Mouse (Mus musculus) liver, embryonic 16.5 days (tissue): ENCODE data around the gene Aldh3b3. TPM values are rescaled to one million over a fixed set of nuclear protein-coding genes. Genes with fewer than 3 reads are reported as not detected.
"Not testable (repeated sequence)": the region's sequence is repeated elsewhere in the genome, so short reads cannot be mapped to it uniquely, and the experiment has no call there.

Experiments
- ATAC-seq: fragments of 200-750 bp; cut with Nextera tagmentation; 2 replicates; pipeline ENCODE4 v1.8.0; 2017; ENCODE audit warnings: low read depth, mild to moderate bottlenecking, moderate number of reproducible peaks, moderate library complexity
- H3K27ac ChIP-seq: fragments of 300-500 bp; sonication (generic); 2 replicates; pipeline ENCODE4 v1.5.1; 2014; ENCODE audit warnings: mild to moderate bottlenecking, low read length
- H3K27me3 ChIP-seq: fragments of 300-500 bp; sonication (generic); 2 replicates; pipeline ENCODE4 v1.6.1; 2014; ENCODE audit warnings: low read depth, low read length, mixed read lengths; ENCODE audit not compliant: control insufficient read depth, insufficient read depth
- H3K36me3 ChIP-seq: fragments of 300-500 bp; sonication (generic); 2 replicates; pipeline ENCODE4 v1.6.1; 2014; ENCODE audit warnings: mild to moderate bottlenecking; ENCODE audit not compliant: control insufficient read depth, insufficient read depth
- H3K4me1 ChIP-seq: fragments of 300-500 bp; sonication (generic); 2 replicates; pipeline ENCODE4 v1.6.1; 2014; ENCODE audit warnings: low read depth, low read length, mixed read lengths; ENCODE audit not compliant: control insufficient read depth
- H3K4me2 ChIP-seq: fragments of 300-500 bp; sonication (generic); 2 replicates; pipeline ENCODE4 v1.6.1; 2014; ENCODE audit warnings: low read depth, low read length, mixed read lengths
- H3K4me3 ChIP-seq: fragments of 300-500 bp; sonication (generic); 2 replicates; pipeline ENCODE4 v1.5.1; 2014; ENCODE audit warnings: low read depth, mild to moderate bottlenecking, low read length
- H3K9ac ChIP-seq: fragments of 300-500 bp; sonication (generic); 2 replicates; pipeline ENCODE4 v1.6.1; 2014; ENCODE audit warnings: low read depth, low read length
- H3K9me3 ChIP-seq: fragments of 300-500 bp; sonication (generic); replicated peaks from 2 replicates; pipeline ENCODE4 v1.6.1; 2016; ENCODE audit warnings: low read length; ENCODE audit not compliant: control insufficient read depth
- WGBS: fragments of 180-500 bp; shearing (Covaris S2); extraction: QIAGEN DNeasy Blood & Tissue Kit; methylation state at CpG from one replicate; pipeline ENCODE4 v1.1.7; 2014; ENCODE audit not compliant: insufficient replicate concordance; 5-methylcytosine and 5-hydroxymethylcytosine counted together
- polyA plus RNA-seq: library from polyadenylated mRNA; unstranded; fragments of >200 nt; fragmentation: Nextera tagmentation; extraction: Ambion mirVana; gene quantifications from 2 replicates; pipeline ENCODE4 v1.2.1, GENCODE M21; 2015

The Aldh3b3 gene
- polyA plus RNA-seq, 1 experiment from 2014 or later: 0.12 TPM

DNA sequence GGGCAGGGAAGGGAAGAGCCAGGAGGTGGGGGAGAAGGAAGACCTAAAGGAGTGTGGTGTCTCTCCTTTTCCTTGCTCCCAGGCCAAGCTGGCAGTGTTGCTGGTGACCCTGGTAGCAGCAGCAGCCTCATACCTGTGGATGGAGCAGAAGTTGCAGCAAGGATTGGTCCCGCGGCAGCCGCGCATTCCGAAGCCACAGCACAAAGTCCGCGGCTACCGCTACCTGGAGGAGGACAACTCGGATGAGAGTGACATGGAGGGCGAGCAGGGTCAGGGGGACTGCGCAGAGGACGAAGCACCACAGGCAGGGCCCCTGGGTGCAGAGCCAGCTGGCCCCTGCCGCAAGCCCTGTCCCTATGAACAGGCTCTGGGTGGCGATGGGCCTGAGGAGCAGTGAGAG is 9.9 kb upstream of the Aldh3b3 start:
- H3K9me3 ChIP-seq: no peaks in the 10 kb centered on the region
- ATAC-seq: no peak
- peaks cover under 1% of the 10 kb centered on the region for H3K4me1 ChIP-seq
- H3K4me3 ChIP-seq: no peak overlapping the region
- no peaks in the 10 kb centered on the region for H3K27me3 ChIP-seq
- H3K27ac ChIP-seq: no peak overlapping the region
- no peaks in the 10 kb centered on the region for H3K36me3 ChIP-seq
- H3K4me2 ChIP-seq: no peak overlapping the region
- 76% methylated on average over 14 of the region's 14 CpGs for WGBS
- no peak overlapping the region for H3K9ac ChIP-seq

DNA sequence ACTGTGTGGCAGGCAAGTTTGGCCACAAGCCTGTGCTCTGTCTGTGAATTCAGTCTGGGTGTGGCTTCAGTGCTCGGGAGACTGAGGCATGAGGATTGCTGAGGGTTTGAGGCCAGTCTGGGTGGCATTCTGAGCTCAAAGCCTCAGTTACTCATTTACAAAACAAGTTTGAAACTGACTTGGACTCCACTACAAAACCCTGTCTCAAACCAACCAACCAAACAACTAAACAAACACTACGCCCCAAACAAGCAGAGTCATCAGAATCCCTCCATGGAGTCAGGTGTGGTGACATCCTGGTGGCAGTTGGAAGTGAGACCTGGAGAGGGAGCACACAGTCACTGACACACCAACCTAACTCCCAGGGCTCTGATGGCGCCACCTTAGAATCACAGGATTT is 8.1 kb upstream of the Aldh3b3 start:
- Histone ChIP-seq H3K9ac (no peak overlapping the region), H3K27ac (no peak overlapping the region), H3K9me3 (no peaks in the 10 kb centered on the region), H3K4me2 (no peak overlapping the region), H3K36me3 (no peaks in the 10 kb centered on the region), H3K27me3 (no peaks in the 10 kb centered on the region), H3K4me3 (no peak overlapping the region), H3K4me1 (no peaks in the 10 kb centered on the region; the same call in none of the 2 replicates)
- 49% methylated on average over 3 of the region's 3 CpGs for WGBS
- ATAC-seq: no peak

DNA sequence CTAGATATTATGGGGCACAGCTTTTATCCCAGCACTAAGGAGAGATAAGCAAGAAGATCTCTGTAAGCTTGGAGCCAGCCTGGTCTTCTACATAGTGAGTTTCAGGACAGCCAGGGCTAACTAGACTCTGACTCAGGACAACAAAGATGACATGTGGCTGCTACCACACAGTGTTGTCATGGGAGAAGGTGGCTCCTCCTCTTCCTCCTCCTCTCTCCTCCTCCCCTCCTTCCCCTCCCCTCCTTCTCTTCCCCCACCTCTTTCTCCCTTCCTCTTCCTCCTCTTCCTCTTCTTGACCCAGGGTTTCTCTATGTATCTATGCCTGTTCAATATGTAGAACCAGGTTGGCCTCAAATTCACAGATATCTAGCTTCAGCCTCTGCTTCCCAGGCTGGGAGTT is 7.0 kb upstream of the Aldh3b3 start:
- H3K9me3 ChIP-seq: no peaks in the 10 kb centered on the region
- no peak overlapping the region for H3K9ac ChIP-seq
- no peaks in the 10 kb centered on the region for H3K4me1 ChIP-seq
- no peak overlapping the region for H3K4me3 ChIP-seq
- no peak overlapping the region for H3K27ac ChIP-seq
- no peak for ATAC-seq
- H3K36me3 ChIP-seq: no peaks in the 10 kb centered on the region
- no peaks in the 10 kb centered on the region for H3K27me3 ChIP-seq
- H3K4me2 ChIP-seq: no peak overlapping the region

DNA sequence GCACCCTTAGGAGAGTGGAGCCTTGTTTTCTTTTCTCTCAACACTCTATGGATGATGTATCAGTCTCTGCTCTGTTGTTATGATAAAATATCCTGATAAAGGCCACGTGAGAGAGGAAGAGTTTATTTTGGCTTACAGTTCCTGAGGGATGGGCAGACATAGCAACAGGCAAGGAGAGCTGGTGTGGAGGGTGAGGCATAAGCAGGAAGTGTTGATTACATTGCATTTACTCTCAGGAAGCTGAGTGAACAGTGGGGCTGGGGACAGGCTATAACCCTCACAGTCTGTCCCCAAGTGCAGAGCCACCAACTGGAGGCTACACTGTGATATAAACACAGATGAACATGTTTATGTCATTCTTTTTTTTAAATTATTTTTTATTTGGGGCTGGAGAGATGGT is 6.3 kb upstream of the Aldh3b3 start:
- ATAC-seq: no peak
- Histone ChIP-seq H3K4me1 (no peaks in the 10 kb centered on the region), H3K27ac (no peak overlapping the region), H3K27me3 (no peaks in the 10 kb centered on the region), H3K9ac (no peak overlapping the region), H3K9me3 (no peaks in the 10 kb centered on the region), H3K4me3 (no peak overlapping the region), H3K36me3 (no peaks in the 10 kb centered on the region), H3K4me2 (no peak overlapping the region)
- WGBS: 32% methylated on average over 1 of the region's 1 CpGs

DNA sequence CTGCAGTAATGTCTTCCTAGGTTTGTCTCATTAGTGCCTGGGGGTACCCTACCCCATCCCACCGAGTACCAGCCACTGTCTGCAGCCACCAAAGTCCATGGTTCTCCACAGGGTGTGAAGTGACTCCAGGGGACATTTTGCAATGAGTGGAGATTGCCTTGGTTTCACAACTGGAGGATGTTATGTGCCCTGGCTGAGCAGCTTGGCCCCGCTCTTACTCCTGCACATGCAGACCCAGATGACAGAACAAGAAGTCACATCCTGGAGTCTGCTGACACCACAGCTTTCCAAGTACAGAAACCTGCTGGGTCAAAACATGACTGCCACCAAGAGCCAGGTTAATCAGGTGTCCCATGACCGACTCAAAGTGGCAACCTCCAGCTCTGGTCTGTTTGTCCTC is 3.4 kb upstream of the Aldh3b3 start:
- 51% methylated on average over 3 of the region's 3 CpGs for WGBS
- Histone ChIP-seq H3K27ac (no peak overlapping the region), H3K9me3 (no peaks in the 10 kb centered on the region), H3K4me3 (no peak overlapping the region), H3K36me3 (no peaks in the 10 kb centered on the region), H3K27me3 (no peaks in the 10 kb centered on the region), H3K4me1 (no peaks in the 10 kb centered on the region), H3K4me2 (no peak overlapping the region), H3K9ac (no peak overlapping the region)
- no peak for ATAC-seq

DNA sequence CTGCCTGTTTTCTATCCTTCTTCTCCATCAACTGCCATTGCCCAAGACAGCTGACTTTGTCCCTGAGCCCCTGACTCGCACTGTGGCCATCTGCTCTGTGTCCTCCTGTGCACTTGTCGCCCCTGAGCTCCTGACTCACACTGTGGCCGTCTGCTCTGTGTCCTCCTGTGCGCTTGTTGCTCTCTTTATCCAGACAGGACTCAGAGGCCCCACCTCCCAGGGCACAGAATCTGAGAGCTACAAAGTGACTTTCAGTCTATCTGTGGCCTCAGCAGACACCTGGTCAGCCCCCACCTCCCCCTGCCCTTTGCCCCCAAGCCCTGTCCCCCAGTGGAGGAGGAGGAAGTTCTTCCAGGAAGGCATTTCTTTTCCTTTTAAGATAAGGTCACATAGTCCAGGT is 2.6 kb upstream of the Aldh3b3 start:
- Histone ChIP-seq H3K9ac (no peak overlapping the region), H3K27ac (no peak overlapping the region), H3K27me3 (no peaks in the 10 kb centered on the region), H3K36me3 (no peaks in the 10 kb centered on the region), H3K9me3 (no peaks in the 10 kb centered on the region), H3K4me3 (no peak overlapping the region), H3K4me1 (no peaks in the 10 kb centered on the region), H3K4me2 (no peak overlapping the region)
- WGBS: 30% methylated on average over 4 of the region's 4 CpGs
- no peak for ATAC-seq

DNA sequence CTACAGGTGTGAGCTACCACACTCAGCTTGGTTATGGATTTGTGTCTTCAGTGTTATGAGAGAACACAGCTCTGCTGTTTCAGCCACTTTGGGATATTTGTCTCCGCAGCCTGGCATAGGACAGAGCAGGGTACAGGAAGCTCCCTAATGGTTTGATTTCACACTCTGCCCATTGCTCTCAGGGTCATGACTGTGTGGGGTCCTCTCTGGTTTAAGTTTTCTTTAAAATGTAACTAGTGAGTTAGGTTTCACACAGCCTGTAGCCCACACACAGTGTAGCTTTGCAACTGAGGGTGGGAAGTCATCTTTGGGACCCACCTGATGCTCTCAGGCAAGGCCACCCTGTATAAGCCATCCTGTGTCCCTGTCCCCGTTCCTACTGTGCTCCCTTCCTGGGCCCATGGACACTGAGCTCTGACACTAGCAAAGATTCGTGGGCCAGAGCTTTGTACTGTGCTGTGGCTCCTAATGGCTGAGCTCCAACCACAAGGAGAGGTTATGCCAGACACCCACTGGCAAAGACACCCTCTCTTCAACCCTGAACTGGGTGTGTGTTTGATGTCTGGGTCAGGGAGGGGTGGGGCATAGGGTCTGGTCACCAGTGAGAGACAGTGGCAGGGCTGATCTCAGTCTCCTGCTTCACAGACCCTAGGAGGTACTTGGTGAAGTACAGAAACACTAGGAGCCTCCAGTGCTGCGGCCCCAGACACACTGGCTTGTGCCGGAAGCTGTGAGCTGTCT is 979 bp upstream of the Aldh3b3 start:
- H3K27ac ChIP-seq, H3K27me3 ChIP-seq, H3K36me3 ChIP-seq, H3K9ac ChIP-seq, H3K4me3 ChIP-seq, H3K4me1 ChIP-seq, ATAC-seq, H3K4me2 ChIP-seq, H3K9me3 ChIP-seq: not testable (repeated sequence)
- 63% methylated on average over 4 of the region's 5 CpGs for WGBS

DNA sequence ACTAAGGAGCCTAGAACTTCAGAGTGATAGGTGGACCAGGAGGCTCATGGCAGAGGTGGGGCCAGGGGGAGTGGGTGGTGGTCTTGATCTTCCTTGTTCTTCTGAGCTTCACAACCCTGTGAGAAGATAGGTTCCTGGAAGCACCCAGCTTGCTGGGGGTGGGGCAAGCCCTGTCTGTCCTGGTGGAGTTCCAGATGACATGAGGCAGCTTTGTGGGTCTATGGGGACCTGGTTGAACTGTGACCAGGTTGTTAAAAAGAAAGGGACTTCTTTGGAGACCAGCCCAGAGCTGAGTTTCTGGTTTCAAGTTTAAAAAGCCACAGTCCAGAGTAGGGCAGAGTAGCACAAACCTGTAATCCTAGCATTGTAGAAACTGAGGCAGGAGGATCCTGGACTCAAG is 585 bp downstream of the Aldh3b3 start:
- no peaks in the 10 kb centered on the region for H3K27me3 ChIP-seq
- H3K9ac ChIP-seq: no peak overlapping the region
- H3K27ac ChIP-seq: no peak overlapping the region
- H3K36me3 ChIP-seq: no peaks in the 10 kb centered on the region
- no peaks in the 10 kb centered on the region for H3K9me3 ChIP-seq
- no peak overlapping the region for H3K4me3 ChIP-seq
- ATAC-seq: no peak
- H3K4me1 ChIP-seq: no peaks in the 10 kb centered on the region
- H3K4me2 ChIP-seq: no peak overlapping the region

DNA sequence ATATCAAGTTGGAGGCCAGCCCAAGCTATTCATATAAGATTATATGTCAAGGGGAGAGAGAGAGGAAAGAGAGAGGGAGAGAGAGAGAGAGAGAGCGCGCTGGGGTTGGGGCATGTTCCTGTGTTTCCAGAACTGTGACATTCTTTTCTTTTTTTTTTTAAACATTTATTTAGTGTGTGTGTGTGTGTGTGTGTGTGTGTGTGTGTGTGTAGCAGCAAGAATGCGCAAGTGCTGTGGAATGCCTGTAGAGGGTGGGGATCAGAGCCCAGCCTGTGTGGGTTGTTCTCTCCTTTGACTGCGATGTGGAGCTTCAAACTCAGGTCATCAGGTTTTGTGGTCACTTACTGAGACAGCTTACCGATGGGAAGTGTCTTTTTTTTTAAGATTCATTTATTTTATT is 1.8 kb downstream of the Aldh3b3 start:
- ATAC-seq: no peak
- Histone ChIP-seq H3K4me3 (no peak overlapping the region), H3K36me3 (no peaks in the 10 kb centered on the region), H3K9ac (no peak overlapping the region), H3K4me1 (no peaks in the 10 kb centered on the region), H3K27me3 (no peaks in the 10 kb centered on the region), H3K9me3 (no peaks in the 10 kb centered on the region), H3K27ac (no peak overlapping the region), H3K4me2 (no peak overlapping the region)
- WGBS: 59% methylated on average over 5 of the region's 5 CpGs
